Mouse (Mus musculus): ENCODE measurements around the gene F2rl1.

DNA sequence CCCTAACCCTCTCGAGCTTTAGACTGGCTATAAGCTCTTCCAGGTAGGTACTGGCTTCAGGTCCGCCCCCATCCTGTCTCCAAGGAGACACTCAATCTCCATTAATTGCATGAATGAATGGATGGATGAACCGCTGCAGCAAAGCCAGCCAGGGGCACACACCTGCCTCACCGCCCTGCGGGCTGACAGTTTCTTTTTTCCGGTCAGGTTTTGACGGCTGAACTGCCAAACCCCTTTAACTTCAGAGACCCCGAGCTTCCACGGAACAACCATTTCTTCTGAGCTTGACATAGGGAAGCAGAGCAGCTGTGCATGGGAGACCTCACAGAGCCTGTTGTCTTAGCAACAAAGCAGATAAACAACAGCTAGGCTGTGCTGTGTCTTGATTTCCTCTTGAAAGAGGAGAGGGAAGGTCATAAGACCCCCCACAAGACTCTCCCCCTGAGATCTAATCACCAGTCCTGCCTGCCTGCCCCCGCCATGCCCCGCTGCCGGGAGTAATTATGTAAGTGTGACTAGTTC lies 22.1 kb upstream of the F2rl1 start:
- no peak for TF ChIP-seq TBP (IDR thresholded peaks at IDR 0.05; ENCODE audit: low read depth, low read length)
- TF ChIP-seq CTCF (IDR thresholded peaks at IDR 0.05 in 2 of 3, conservative IDR thresholded peaks at IDR 0.05 in 1 of 3; ENCODE audit: control insufficient read depth in 1 of 3, insufficient read depth in 1 of 3, low read depth in 2 of 3, low read length in 3 of 3, poor library complexity in 1 of 3, severe bottlenecking in 1 of 3) = no peak
- no peak for TF ChIP-seq POLR2A (IDR thresholded peaks at IDR 0.05; ENCODE audit: control insufficient read depth in 1 of 2, insufficient read depth in 1 of 2, low read depth in 1 of 2, low read length in 2 of 2, poor library complexity in 1 of 2)

All from MEL (cell line).